Mouse (Mus musculus) midbrain, embryonic 12.5 days (tissue): Measurements from ENCODE around the gene Cdh23. TPM values are rescaled to one million over a fixed set of nuclear protein-coding genes. Genes with fewer than 3 reads are reported as not detected.

Source experiments
- ATAC-seq: fragments of 200-750 bp; cut with Nextera tagmentation; 2 replicates; pipeline ENCODE4 v1.8.0; 2017; ENCODE audit warnings: low read depth, moderate TSS enrichment, moderate library complexity; ENCODE audit not compliant: low FRiP score
- H3K27ac ChIP-seq: fragments of 300-500 bp; sonication (generic); replicated peaks from 2 replicates; pipeline ENCODE4 v1.5.1; 2016; ENCODE audit warnings: mild to moderate bottlenecking
- H3K27me3 ChIP-seq: fragments of 300-500 bp; sonication (generic); 2 replicates; pipeline ENCODE4 v1.6.1; 2016; ENCODE audit warnings: mild to moderate bottlenecking
- H3K36me3 ChIP-seq: fragments of 300-500 bp; sonication (generic); 2 replicates; pipeline ENCODE4 v1.6.1; 2016
- H3K4me1 ChIP-seq: fragments of 300-500 bp; sonication (generic); 2 replicates; pipeline ENCODE4 v1.6.1; 2016
- H3K4me2 ChIP-seq: fragments of 300-500 bp; sonication (generic); replicated peaks from 2 replicates; pipeline ENCODE4 v1.6.1; 2016; ENCODE audit warnings: mild to moderate bottlenecking, moderate library complexity
- H3K4me3 ChIP-seq: fragments of 300-500 bp; sonication (generic); 2 replicates; pipeline ENCODE4 v1.5.1; 2016; ENCODE audit warnings: mild to moderate bottlenecking
- H3K9ac ChIP-seq: fragments of 300-500 bp; sonication (generic); replicated peaks from 2 replicates; pipeline ENCODE4 v1.6.1; 2016; ENCODE audit warnings: mild to moderate bottlenecking, moderate library complexity
- H3K9me3 ChIP-seq: fragments of 300-500 bp; sonication (generic); 2 replicates; pipeline ENCODE4 v1.6.1; 2016; ENCODE audit warnings: mild to moderate bottlenecking
- WGBS: fragments of 180-500 bp; shearing (Covaris S2); methylation state at CpG from one replicate; pipeline ENCODE4 v1.1.7; 2016; 5-methylcytosine and 5-hydroxymethylcytosine counted together
- polyA plus RNA-seq: library from polyadenylated mRNA; unstranded; fragments of >200 nt; fragmentation: Nextera tagmentation; extraction: Ambion mirVana; gene quantifications from 2 replicates; pipeline ENCODE4 v1.2.1, GENCODE M21; 2016

Gene Cdh23
- polyA plus RNA-seq, 1 experiment from 2014 or later: 1.2 TPM

DNA sequence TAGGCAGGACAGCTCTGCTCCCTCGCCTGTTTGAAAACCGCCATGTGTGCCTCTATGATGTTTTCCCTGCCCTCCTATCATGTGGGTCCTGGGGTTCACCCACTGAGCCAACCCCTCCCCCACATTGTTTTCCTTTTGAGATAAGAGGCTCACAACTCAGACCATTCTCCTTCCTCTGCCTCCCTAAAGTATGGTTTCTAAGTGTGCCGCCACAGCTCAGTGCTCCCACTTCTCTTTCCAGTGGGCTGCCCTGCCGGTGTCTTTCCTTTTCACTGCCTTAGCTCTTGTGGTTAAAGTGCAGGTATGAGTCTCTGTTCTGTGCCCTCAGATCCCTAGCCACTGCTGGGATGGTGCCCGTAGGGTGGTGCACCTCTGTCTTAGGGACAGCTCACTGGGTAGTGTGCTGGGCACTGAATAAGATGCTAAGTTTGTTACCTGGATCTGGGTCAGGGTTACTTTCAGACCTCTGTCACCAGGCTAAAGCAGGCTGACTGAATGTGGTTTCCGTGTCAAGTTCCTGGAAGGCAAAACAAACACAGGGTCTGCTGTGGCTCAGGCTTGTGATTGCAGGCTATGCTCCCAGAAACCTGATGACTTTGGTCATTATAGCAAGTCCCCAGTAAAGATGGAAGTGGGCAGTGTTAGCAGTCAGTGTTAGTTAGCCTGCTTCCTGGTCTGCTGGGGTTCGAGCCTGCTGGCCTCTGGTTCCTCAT is 406.1 kb downstream of the Cdh23 start:
- ATAC-seq: no peak
- WGBS: 70% methylated on average over 7 of the region's 7 CpGs
- H3K4me3 ChIP-seq: no peak overlapping the region

GRCm38 (mm10) chr10:60289216-60289615 is 407.1 kb downstream of the Cdh23 start:
- Histone ChIP-seq H3K4me2 (no peak overlapping the region), H3K4me3 (no peak overlapping the region), H3K9ac (no peak overlapping the region), H3K4me1 (peaks cover 53% of the 10 kb centered on the region), H3K27me3 (no peaks in the 10 kb centered on the region), H3K9me3 (no peaks in the 10 kb centered on the region), H3K36me3 (peaks cover 25% of the 10 kb centered on the region), H3K27ac (no peak overlapping the region)
- no peak for ATAC-seq
- 90% methylated on average over 8 of the region's 8 CpGs for WGBS

More for the DNA sequence above, 406.1 kb downstream of the Cdh23 start:
- Histone ChIP-seq H3K4me2 (no peak overlapping the region), H3K4me1 (peaks cover 44% of the 10 kb centered on the region), H3K27me3 (no peaks in the 10 kb centered on the region), H3K27ac (no peak overlapping the region), H3K9me3 (no peaks in the 10 kb centered on the region), H3K36me3 (peaks cover 35% of the 10 kb centered on the region), H3K9ac (no peak overlapping the region)

- H3K27me3 ChIP-seq: no peaks in the 10 kb centered on the region
- 78% methylated on average over 2 of the region's 2 CpGs for WGBS
- no peak overlapping the region for H3K4me3 ChIP-seq
- ATAC-seq: no peak
- H3K9ac ChIP-seq: no peak overlapping the region
- no peak overlapping the region for H3K27ac ChIP-seq
- H3K4me2 ChIP-seq: no peak overlapping the region
- H3K36me3 ChIP-seq: peaks cover 11% of the 10 kb centered on the region
- peaks cover 65% of the 10 kb centered on the region for H3K4me1 ChIP-seq
- no peaks in the 10 kb centered on the region for H3K9me3 ChIP-seq
Observed at GRCm38 (mm10) chr10:60287726-60288125, 408.6 kb downstream of the Cdh23 start.

GRCm38 (mm10) chr10:60287161-60287560 is 409.1 kb downstream of the Cdh23 start:
- no peak overlapping the region for H3K4me2 ChIP-seq
- no peak overlapping the region for H3K27ac ChIP-seq
- WGBS: 87% methylated on average over 4 of the region's 4 CpGs
- H3K9ac ChIP-seq: no peak overlapping the region
- H3K27me3 ChIP-seq: no peaks in the 10 kb centered on the region
- ATAC-seq: no peak
- H3K4me1 ChIP-seq: peaks cover 71% of the 10 kb centered on the region
- H3K9me3 ChIP-seq: no peaks in the 10 kb centered on the region
- no peak overlapping the region for H3K4me3 ChIP-seq
- peaks cover 6% of the 10 kb centered on the region; the same call in 1 of the 2 replicates for H3K36me3 ChIP-seq

- Histone ChIP-seq H3K27me3 (no peaks in the 10 kb centered on the region), H3K27ac (peak overlapping the region; percentile 74), H3K4me1 (peaks cover 77% of the 10 kb centered on the region), H3K4me2 (peak overlapping the region; percentile 52), H3K4me3 (no peak overlapping the region), H3K9me3 (no peaks in the 10 kb centered on the region), H3K9ac (no peak overlapping the region; the same call in 1 of the 2 replicates), H3K36me3 (0 out of 2 replicates have a peak, but pooled peaks cover 3% of the 10 kb centered on the region)
- no peak for ATAC-seq
- WGBS: 92% methylated on average over 7 of the region's 7 CpGs
Observed at GRCm38 (mm10) chr10:60286546-60286945, 409.7 kb downstream of the Cdh23 start.

DNA sequence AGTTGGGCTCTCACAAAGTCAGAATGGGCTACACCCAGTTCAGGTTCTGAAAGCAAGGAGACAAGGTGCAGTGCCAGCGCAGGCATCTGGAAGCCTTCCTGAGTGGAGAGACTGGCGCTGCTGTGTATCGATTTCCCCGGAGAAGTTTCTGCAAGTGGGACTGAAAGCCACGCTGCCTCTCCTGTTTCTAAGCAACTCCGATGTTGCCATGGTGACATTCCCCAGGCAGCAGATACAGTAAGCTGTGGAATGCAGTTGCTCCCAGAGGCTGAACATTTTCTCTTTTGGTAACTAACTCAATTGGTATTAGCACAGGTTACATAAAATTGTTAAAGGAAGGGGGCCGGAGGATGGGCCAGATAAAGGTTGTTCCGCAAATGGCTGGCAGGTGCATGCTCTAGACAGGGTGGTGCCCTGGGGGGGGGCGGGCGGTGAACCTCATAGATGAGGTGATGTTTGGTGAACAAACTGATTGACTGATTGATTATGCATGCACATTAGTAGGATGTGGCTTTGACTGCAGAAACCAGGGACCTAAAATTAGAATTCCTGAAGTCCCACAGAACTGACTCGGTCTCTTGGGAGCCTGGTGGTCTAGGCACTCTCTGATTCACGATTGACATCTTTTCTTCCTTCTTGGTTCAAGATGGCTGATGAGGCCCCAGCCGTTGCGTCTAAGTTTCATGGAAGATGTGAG is 410.5 kb downstream of the Cdh23 start:
- no peaks in the 10 kb centered on the region for H3K9me3 ChIP-seq
- H3K27me3 ChIP-seq: no peaks in the 10 kb centered on the region
- 23% methylated on average over 14 of the region's 14 CpGs for WGBS
- H3K4me2 ChIP-seq: peak overlapping the region; percentile 52
- peak overlapping the region; percentile 74 for H3K27ac ChIP-seq
- peak overlapping the region; percentile 22 for H3K4me3 ChIP-seq
- no peaks in the 10 kb centered on the region for H3K36me3 ChIP-seq
- peaks cover 78% of the 10 kb centered on the region for H3K4me1 ChIP-seq
- ATAC-seq: peak; percentile 77
- H3K9ac ChIP-seq: no peak overlapping the region

DNA sequence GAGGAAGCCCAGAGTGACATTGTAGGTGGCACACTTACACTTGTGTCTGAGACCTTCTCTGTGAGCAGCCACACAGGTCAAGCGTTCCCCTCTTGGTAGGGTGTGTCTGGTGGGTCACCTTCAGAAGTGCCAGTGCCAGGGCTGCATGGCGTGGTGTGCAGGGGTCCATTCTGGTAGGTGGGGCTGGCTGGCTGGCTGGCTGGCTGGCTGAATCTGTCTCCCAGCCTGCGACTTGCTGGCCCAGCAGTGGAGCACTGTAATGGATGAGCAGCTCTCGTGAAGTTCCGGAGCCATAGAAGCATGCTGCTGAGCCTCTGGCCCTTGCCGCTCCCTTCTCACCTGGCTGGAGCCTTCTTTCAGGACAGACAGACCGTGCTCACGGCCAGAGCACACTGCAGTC is 411.1 kb downstream of the Cdh23 start:
- 51% methylated on average over 8 of the region's 8 CpGs for WGBS
- Histone ChIP-seq H3K4me3 (peak overlapping the region; percentile 22), H3K4me1 (peaks cover 79% of the 10 kb centered on the region), H3K9me3 (no peaks in the 10 kb centered on the region), H3K27ac (peak overlapping the region; percentile 74), H3K36me3 (no peaks in the 10 kb centered on the region), H3K9ac (peak overlapping the region; percentile 5; the same call in 1 of the 2 replicates), H3K27me3 (no peaks in the 10 kb centered on the region), H3K4me2 (peak overlapping the region; percentile 52)
- ATAC-seq: peak; percentile 45; the same call in 1 of the 2 replicates

GRCm38 (mm10) chr10:60284676-60285111 is 411.6 kb downstream of the Cdh23 start:
- Histone ChIP-seq H3K36me3 (no peaks in the 10 kb centered on the region), H3K27me3 (peaks cover 2% of the 10 kb centered on the region; the same call in 1 of the 2 replicates), H3K9ac (peak overlapping the region; percentile 5; the same call in 1 of the 2 replicates), H3K9me3 (no peaks in the 10 kb centered on the region), H3K4me2 (peak overlapping the region; percentile 52), H3K4me3 (no peak overlapping the region), H3K27ac (peak overlapping the region; percentile 74), H3K4me1 (peaks cover 79% of the 10 kb centered on the region)
- no peak; the same call in 1 of the 2 replicates for ATAC-seq
- 50% methylated on average over 8 of the region's 8 CpGs for WGBS

- H3K27me3 ChIP-seq: peaks cover 2% of the 10 kb centered on the region; the same call in 1 of the 2 replicates
- ATAC-seq: no peak
- H3K4me3 ChIP-seq: no peak overlapping the region
- peaks cover 79% of the 10 kb centered on the region for H3K4me1 ChIP-seq
- H3K36me3 ChIP-seq: no peaks in the 10 kb centered on the region
- no peaks in the 10 kb centered on the region for H3K9me3 ChIP-seq
- 0 out of 2 replicates have a peak overlapping the region, but pooled peaks have one; percentile 52 for H3K4me2 ChIP-seq
- H3K27ac ChIP-seq: peak overlapping the region; percentile 74
- H3K9ac ChIP-seq: peak overlapping the region; percentile 5; the same call in 1 of the 2 replicates
- 61% methylated on average over 6 of the region's 6 CpGs for WGBS
Observed at GRCm38 (mm10) chr10:60284248-60284647, 412.0 kb downstream of the Cdh23 start.

DNA sequence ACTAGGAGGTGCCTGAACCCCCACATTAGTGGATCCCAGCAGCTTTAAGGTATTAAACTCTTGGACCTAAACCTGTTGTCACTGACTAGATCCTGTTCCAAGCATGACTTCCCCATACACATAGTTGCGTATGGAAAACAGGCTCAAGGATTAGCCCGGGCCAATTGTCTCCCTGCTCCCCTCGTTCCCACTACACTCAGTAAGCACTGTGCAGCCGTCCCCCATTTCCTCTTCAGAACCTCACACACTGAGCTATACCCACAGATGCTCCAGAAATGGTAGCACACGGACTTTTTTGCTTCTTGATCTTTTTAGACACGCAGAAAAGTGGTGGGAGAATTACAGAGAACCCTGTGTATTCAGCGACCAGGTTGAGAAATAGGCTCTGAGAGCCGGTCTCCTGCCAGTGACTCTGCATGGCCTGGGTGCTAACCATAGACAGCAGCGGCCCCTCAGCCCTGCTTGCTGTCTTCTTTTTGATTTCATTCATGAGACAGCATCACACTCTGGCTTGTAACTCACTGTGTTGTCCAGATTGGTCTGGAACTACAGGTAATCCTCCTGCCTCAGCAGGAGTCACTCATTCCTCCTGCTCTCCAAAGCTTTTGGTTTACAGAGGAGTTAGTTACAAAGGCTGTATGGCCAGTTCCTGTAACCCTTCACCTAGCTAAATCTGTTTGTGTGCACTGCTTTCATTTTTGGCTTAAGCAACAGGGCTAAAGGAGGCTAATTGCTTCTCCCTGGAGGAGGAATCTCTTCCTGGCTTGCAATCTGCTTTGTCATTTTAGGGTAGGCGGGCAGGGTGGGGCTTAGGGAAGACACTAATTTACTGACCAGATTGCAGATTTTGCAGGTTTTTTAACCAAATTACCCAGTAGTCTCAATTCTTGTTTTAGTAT is 413.9 kb downstream of the Cdh23 start:
- H3K4me2 ChIP-seq: no peak overlapping the region
- H3K4me3 ChIP-seq: no peak overlapping the region
- H3K4me1 ChIP-seq: peaks cover 82% of the 10 kb centered on the region
- H3K27me3 ChIP-seq: peaks cover 2% of the 10 kb centered on the region; the same call in 1 of the 2 replicates
- H3K9ac ChIP-seq: no peak overlapping the region
- H3K27ac ChIP-seq: no peak overlapping the region
- WGBS: 67% methylated on average over 10 of the region's 10 CpGs
- H3K9me3 ChIP-seq: no peaks in the 10 kb centered on the region
- ATAC-seq: no peak
- H3K36me3 ChIP-seq: no peaks in the 10 kb centered on the region

DNA sequence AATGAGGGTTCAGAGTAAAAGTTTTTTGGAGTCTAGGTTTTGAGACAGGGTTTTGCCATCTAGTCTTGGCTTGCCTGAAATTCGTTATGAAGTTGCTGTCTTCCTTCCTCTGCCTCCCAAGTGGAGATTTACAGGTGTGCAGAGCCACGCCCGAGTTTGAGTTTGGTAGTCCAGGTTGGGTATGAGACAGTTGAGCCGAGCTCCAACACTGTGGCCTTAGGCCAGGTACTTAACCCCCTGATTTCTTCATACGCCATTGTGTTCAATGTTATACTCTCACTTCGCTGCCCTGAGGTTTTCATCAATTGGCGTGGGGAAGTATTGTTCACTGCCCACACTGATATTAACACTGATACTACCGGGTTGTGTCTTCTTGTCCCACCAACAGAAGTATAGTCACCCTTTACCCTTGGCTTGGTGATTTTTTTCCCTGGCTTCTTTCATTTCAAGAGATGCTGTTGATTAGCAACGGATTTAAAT is 414.7 kb downstream of the Cdh23 start:
- no peak overlapping the region for H3K4me2 ChIP-seq
- H3K4me3 ChIP-seq: no peak overlapping the region
- H3K9me3 ChIP-seq: no peaks in the 10 kb centered on the region
- ATAC-seq: no peak
- WGBS: 90% methylated on average over 9 of the region's 9 CpGs
- peaks cover 2% of the 10 kb centered on the region; the same call in 1 of the 2 replicates for H3K27me3 ChIP-seq
- H3K27ac ChIP-seq: no peak overlapping the region
- H3K9ac ChIP-seq: no peak overlapping the region
- H3K4me1 ChIP-seq: peaks cover 81% of the 10 kb centered on the region
- no peaks in the 10 kb centered on the region for H3K36me3 ChIP-seq
